Mouse (Mus musculus): Measurements from ENCODE around the gene Sh3bp5.

Gene Sh3bp5

DNA sequence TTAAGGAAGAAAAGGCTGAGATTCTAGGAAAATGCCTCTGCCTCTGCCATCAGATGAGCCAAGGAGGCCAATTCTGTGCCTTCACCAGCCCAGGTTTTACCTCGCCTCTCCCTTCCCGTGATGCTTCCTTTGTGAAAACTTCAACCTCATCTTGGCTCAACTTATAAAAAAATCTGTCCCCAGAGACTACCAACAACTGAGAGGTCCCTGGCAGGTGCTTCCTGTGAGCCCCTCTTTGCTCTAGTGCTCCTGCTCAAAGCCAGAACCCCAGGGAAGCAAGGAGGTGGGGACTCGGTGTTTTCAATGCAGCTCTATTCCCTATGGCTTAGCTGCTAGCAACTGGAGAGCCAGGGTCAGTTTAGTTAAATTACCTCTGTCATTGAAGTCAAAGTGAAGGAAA, 122.7 kb downstream of the Sh3bp5 start:
- no peak for DNase-seq (ENCODE audit: inconsistent age in 2 of 2, low spot score in 1 of 2)

All from adrenal gland, adult (tissue).